Mouse (Mus musculus): ENCODE data around the gene Spsb4. TPM values are rescaled to one million over a fixed set of nuclear protein-coding genes. Genes with fewer than 3 reads are reported as not detected.

The Spsb4 gene
- polyA plus RNA-seq (2012; ENCODE audit: low replicate concordance): not detected in 2 replicates

DNA sequence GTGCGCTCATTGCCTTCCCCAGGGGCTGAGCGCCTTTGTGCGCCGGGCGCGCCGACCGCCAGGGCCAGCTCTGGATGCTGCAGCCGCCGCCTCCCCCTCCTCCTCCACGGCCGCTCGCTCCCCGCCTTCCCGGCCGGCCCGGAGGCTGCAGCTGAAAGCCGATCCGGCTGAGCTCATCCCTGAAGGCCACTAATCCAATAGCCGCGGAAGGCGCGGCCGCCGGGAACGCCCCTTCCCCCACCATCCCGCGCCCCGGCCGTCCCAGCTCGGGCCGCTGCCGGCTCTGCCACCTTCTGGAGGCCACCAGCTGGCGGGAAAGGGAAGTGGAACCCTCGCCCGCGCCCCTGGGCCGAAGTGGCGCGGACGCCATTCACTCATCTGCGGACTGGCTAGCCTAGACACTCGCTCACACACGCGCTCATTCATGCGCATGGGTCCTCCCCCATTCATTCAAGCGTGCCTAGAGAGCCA lies at the start of gene Spsb4:
Gene Spsb4 (minus strand): TSS at position 167 of the 471 bp plus-strand sequence.

Other genes with a start within 250 kb of the Spsb4 start
- gene Pxylp1, start 126.2 kb downstream of the Spsb4 start, polyA plus RNA-seq (2012; ENCODE audit: low replicate concordance): 0.18 and 0.30 TPM in 2 replicates
- 1.9 and 3.6 TPM in 2 replicates for gene Slc25a36, start 92.3 kb upstream of the Spsb4 start, polyA plus RNA-seq (2012; ENCODE audit: low replicate concordance)